Mouse (Mus musculus): ENCODE measurements around the gene Mdm2.

DNA sequence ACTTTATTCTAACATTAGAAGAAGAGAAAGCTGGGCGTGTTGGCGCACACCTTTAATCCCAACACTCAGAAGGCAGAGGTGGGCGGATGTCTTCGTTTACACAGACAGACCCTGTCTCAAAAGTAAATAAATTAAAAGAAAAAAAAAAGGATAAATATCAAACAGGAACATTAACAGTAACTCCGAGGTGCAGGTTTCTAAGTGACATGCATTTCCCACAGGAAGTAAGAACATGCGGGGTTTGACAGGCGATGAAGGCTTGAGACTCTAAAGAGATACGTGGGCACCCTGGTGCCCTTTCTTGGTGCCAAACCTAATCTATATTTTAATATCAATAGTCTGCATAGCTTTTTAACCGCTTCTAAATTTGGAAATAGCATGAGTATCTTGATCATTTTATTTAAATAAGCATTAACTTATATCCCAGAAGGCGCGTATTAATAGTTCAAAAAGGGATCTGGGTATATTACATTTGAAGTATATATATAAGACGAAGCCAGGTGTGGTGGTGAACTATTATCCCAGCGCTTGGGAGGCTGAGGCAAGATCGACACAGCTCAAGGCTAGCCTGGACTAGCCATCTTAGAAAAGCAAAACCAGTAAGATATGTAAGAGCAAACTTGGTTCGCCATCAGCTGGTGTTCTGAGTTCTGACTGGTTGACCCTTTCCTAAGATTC, 25.2 kb downstream of the Mdm2 start:
- TF ChIP-seq CTCF (IDR thresholded peaks at IDR 0.05; ENCODE audit: extremely low read depth, insufficient read depth, insufficient read length, insufficient replicate concordance) (no peak), POLR2A (IDR thresholded peaks at IDR 0.05; ENCODE audit: low read depth, low read length) (no peak)
